Mouse (Mus musculus) hindbrain, embryonic 12.5 days (tissue): ENCODE results near the gene E130208F15Rik. TPM values are rescaled to one million over a fixed set of nuclear protein-coding genes. Genes with fewer than 3 reads are reported as not detected.
A peak's percentile ranks its signal among the peaks of the same experiment; 100 is the strongest.

Source experiments
- ATAC-seq: fragments of 200-750 bp; cut with Nextera tagmentation; 2 replicates; pipeline ENCODE4 v1.8.0; 2017; ENCODE audit warnings: moderate TSS enrichment; ENCODE audit not compliant: low FRiP score
- H3K27ac ChIP-seq: fragments of 300-500 bp; sonication (generic); 2 replicates; pipeline ENCODE4 v1.5.1; 2016; ENCODE audit warnings: mild to moderate bottlenecking
- H3K27me3 ChIP-seq: fragments of 300-500 bp; sonication (generic); 2 replicates; pipeline ENCODE4 v1.6.1; 2016; ENCODE audit warnings: mild to moderate bottlenecking
- H3K36me3 ChIP-seq: fragments of 300-500 bp; sonication (generic); 2 replicates; pipeline ENCODE4 v1.6.1; 2016; ENCODE audit warnings: mild to moderate bottlenecking
- H3K4me1 ChIP-seq: fragments of 300-500 bp; sonication (generic); 2 replicates; pipeline ENCODE4 v1.6.1; 2016
- H3K4me2 ChIP-seq: fragments of 300-500 bp; sonication (generic); replicated peaks from 2 replicates; pipeline ENCODE4 v1.6.1; 2016; ENCODE audit warnings: mild to moderate bottlenecking
- H3K4me3 ChIP-seq: fragments of 300-500 bp; sonication (generic); 2 replicates; pipeline ENCODE4 v1.5.1; 2016; ENCODE audit warnings: mild to moderate bottlenecking
- H3K9ac ChIP-seq: fragments of 300-500 bp; sonication (generic); 2 replicates; pipeline ENCODE4 v1.6.1; 2016; ENCODE audit warnings: mild to moderate bottlenecking, moderate library complexity
- H3K9me3 ChIP-seq: fragments of 300-500 bp; sonication (generic); replicated peaks from 2 replicates; pipeline ENCODE4 v1.6.1; 2016; ENCODE audit warnings: mild to moderate bottlenecking
- WGBS: fragments of 180-500 bp; shearing (Covaris S2); methylation state at CpG from one replicate; pipeline ENCODE4 v1.1.7; 2016; 5-methylcytosine and 5-hydroxymethylcytosine counted together
- polyA plus RNA-seq: library from polyadenylated mRNA; unstranded; fragments of >200 nt; fragmentation: Nextera tagmentation; extraction: Ambion mirVana; gene quantifications from 2 replicates; pipeline ENCODE4 v1.2.1, GENCODE M21; 2016

Gene E130208F15Rik
- polyA plus RNA-seq, 1 experiment from 2014 or later = 0.49 TPM

GRCm38 (mm10) chr7:30346635-30347379 lies 25.3 kb downstream of the E130208F15Rik start:
- no peak overlapping the region for H3K9ac ChIP-seq
- H3K36me3 ChIP-seq = no peaks in the 10 kb centered on the region
- 30% methylated on average over 21 of the region's 21 CpGs for WGBS
- H3K4me2 ChIP-seq = no peak overlapping the region
- no peaks in the 10 kb centered on the region for H3K4me1 ChIP-seq
- no peaks in the 10 kb centered on the region for H3K9me3 ChIP-seq
- no peak for ATAC-seq
- H3K4me3 ChIP-seq = no peak overlapping the region
- H3K27ac ChIP-seq = no peak overlapping the region
- H3K27me3 ChIP-seq = peaks cover 48% of the 10 kb centered on the region

DNA sequence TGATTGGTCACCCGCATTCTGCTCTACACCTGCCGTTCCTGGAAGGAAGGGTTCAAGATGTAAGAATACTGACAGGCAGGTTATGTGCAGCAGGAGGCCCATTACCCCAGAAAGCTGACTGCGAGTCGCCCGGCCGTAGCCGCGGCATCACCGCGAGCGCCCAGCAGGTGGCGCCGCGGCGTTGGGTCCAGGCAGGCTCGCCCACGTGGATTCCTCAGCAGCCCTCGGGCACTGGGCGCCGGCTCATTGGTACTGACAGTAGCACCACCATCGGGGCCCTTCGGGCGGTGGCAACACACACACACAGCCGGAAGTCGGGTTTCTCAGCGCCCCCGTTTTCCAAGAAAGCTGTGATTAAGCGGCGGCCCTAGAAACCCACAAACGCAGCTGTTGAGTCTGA lies 26.3 kb downstream of the E130208F15Rik start:
- ATAC-seq = peak; percentile 71
- Histone ChIP-seq H3K4me1 (no peaks in the 10 kb centered on the region), H3K36me3 (no peaks in the 10 kb centered on the region), H3K27me3 (peaks cover 48% of the 10 kb centered on the region), H3K9me3 (no peaks in the 10 kb centered on the region), H3K9ac (no peak overlapping the region), H3K4me2 (peak overlapping the region; percentile 33), H3K27ac (no peak overlapping the region), H3K4me3 (no peak overlapping the region)
- 2% methylated on average over 30 of the region's 30 CpGs for WGBS

- H3K4me1 ChIP-seq = peaks cover 17% of the 10 kb centered on the region
- H3K9me3 ChIP-seq = no peaks in the 10 kb centered on the region
- no peak overlapping the region for H3K4me3 ChIP-seq
- H3K27ac ChIP-seq = no peak overlapping the region
- no peak overlapping the region for H3K4me2 ChIP-seq
- WGBS = 16% methylated on average over 6 of the region's 6 CpGs
- H3K36me3 ChIP-seq = peaks cover 18% of the 10 kb centered on the region
- H3K9ac ChIP-seq = no peak overlapping the region
- peaks cover 24% of the 10 kb centered on the region for H3K27me3 ChIP-seq
- ATAC-seq = peak; percentile 58
Measured at GRCm38 (mm10) chr7:30353279-30353822, 31.8 kb downstream of the E130208F15Rik start.

- no peak for ATAC-seq
- Histone ChIP-seq H3K9me3 (no peaks in the 10 kb centered on the region), H3K9ac (no peak overlapping the region; the same call in 1 of the 2 replicates), H3K27me3 (peaks cover 18% of the 10 kb centered on the region), H3K4me3 (no peak overlapping the region), H3K4me1 (peaks cover 19% of the 10 kb centered on the region), H3K4me2 (no peak overlapping the region), H3K27ac (no peak overlapping the region), H3K36me3 (peaks cover 18% of the 10 kb centered on the region)
- 80% methylated on average over 4 of the region's 4 CpGs for WGBS
Measured at GRCm38 (mm10) chr7:30354059-30354458, 32.5 kb downstream of the E130208F15Rik start.

DNA sequence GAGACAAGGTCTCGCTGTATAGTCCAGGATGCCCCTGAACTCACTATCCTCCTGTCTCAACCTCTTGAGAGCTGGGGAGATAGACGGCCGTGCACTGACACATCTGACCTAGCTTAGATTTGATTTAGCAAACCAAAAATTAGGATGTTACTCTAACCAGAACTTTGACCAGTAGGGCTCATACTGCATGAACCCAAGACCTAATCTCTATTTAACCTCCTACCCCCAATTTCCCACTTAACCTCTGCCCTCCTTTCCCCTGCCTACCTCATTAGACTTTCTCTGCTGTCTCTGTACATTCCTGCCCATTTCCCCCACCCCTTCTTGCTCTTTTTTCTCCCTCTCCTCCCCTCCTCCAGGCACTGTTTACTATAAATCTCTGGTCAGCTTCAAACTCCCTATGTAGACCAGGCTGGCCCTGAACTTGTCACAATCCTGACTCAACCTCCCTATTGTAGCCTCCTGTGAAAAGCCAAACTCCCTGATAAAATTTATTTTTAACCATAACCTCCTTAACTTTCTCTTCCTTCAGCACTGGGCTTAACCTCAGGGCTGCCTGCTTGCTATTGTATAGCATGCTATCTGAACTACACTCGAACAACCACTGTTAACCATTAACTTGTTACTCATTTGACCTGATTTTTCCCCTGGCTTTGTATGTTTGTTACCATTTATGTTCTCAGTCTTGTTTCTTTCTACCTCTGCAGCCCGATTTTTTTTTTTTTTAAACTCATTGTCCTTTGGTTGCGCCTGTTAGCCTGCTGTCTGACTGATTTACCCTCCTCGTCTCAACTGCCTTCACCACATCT lies 37.0 kb downstream of the E130208F15Rik start:
- Histone ChIP-seq H3K27ac (no peak overlapping the region), H3K4me2 (peak overlapping the region; percentile 43; the same call in 1 of the 2 replicates), H3K9me3 (no peaks in the 10 kb centered on the region), H3K4me3 (no peak overlapping the region), H3K36me3 (peaks cover 34% of the 10 kb centered on the region), H3K4me1 (peaks cover 56% of the 10 kb centered on the region), H3K9ac (0 out of 2 replicates have a peak overlapping the region, but pooled peaks have one; percentile 18), H3K27me3 (no peaks in the 10 kb centered on the region)
- WGBS = 68% methylated on average over 7 of the region's 7 CpGs
- ATAC-seq = no peak

DNA sequence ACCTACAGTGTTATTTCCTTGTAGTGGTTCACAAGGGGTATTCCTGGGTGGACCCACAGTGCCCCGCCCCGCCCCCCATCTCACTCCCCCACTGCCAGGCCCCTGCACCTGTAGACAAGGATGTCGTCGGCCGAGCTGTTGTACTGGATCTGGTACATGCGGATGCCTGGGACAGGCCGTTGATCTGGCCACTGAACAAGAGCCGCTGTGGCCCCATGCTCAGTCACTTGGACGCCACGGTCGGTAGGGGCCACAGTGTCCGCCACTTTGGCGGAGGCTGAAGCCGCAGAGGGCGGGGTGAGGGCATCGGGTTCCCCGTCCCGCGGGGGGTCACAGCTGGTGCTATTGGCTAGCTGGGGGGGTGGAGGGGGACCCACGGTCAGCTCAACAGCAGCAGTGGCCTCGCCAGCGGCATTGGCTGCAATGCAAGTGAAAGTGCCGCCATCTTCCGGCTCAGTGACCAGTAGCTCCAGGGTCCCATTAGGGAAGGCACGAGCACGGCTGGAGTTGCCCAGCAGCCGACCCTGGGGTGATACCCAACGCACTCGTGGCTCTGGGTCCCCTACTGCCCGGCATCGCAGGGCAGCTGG lies 37.8 kb downstream of the E130208F15Rik start:
- WGBS = 67% methylated on average over 31 of the region's 31 CpGs
- no peak for ATAC-seq
- H3K36me3 ChIP-seq = peaks cover 34% of the 10 kb centered on the region
- no peak overlapping the region for H3K27ac ChIP-seq
- H3K27me3 ChIP-seq = peaks cover 5% of the 10 kb centered on the region
- peaks cover 51% of the 10 kb centered on the region for H3K4me1 ChIP-seq
- H3K9ac ChIP-seq = 0 out of 2 replicates have a peak overlapping the region, but pooled peaks have one; percentile 18
- peak overlapping the region; percentile 43 for H3K4me2 ChIP-seq
- no peaks in the 10 kb centered on the region for H3K9me3 ChIP-seq
- H3K4me3 ChIP-seq = peak overlapping the region; percentile 3; the same call in 1 of the 2 replicates

- no peak overlapping the region for H3K27ac ChIP-seq
- H3K27me3 ChIP-seq = peaks cover 10% of the 10 kb centered on the region
- H3K9ac ChIP-seq = no peak overlapping the region
- no peak for ATAC-seq
- no peak overlapping the region for H3K4me3 ChIP-seq
- peak overlapping the region; percentile 86; the same call in 1 of the 2 replicates for H3K4me2 ChIP-seq
- peaks cover 47% of the 10 kb centered on the region for H3K4me1 ChIP-seq
- no peaks in the 10 kb centered on the region for H3K9me3 ChIP-seq
- peaks cover 28% of the 10 kb centered on the region for H3K36me3 ChIP-seq
- 92% methylated on average over 17 of the region's 17 CpGs for WGBS
Measured at GRCm38 (mm10) chr7:30360028-30360427, 38.5 kb downstream of the E130208F15Rik start.

- Histone ChIP-seq H3K27me3 (peaks cover 13% of the 10 kb centered on the region), H3K4me1 (peaks cover 46% of the 10 kb centered on the region), H3K9me3 (no peaks in the 10 kb centered on the region), H3K27ac (peak within 1 kb of the TSS; percentile 30; the same call in 1 of the 2 replicates), H3K9ac (peak within 1 kb of the TSS; percentile 97), H3K4me3 (peak within 1 kb of the TSS; percentile 84), H3K36me3 (peaks cover 16% of the 10 kb centered on the region), H3K4me2 (peak within 1 kb of the TSS; percentile 86)
- 2% methylated on average over 42 of the region's 55 CpGs for WGBS
- ATAC-seq = peak; percentile 77
Measured at GRCm38 (mm10) chr7:30362652-30363343, 41.3 kb downstream of the E130208F15Rik start, which contains the start of gene Lrfn3. Lrfn3 (minus strand) TSS chr7:30362772.

- Histone ChIP-seq H3K4me3 (peak overlapping the region; percentile 84), H3K4me2 (peak overlapping the region; percentile 86), H3K36me3 (peaks cover 16% of the 10 kb centered on the region), H3K4me1 (peaks cover 41% of the 10 kb centered on the region), H3K9me3 (no peaks in the 10 kb centered on the region), H3K9ac (peak overlapping the region; percentile 97), H3K27me3 (peaks cover 13% of the 10 kb centered on the region), H3K27ac (no peak overlapping the region)
- WGBS = 68% methylated on average over 6 of the region's 6 CpGs
- ATAC-seq = peak; percentile 31; the same call in 1 of the 2 replicates
Measured at GRCm38 (mm10) chr7:30363344-30363738, 41.8 kb downstream of the E130208F15Rik start.

DNA sequence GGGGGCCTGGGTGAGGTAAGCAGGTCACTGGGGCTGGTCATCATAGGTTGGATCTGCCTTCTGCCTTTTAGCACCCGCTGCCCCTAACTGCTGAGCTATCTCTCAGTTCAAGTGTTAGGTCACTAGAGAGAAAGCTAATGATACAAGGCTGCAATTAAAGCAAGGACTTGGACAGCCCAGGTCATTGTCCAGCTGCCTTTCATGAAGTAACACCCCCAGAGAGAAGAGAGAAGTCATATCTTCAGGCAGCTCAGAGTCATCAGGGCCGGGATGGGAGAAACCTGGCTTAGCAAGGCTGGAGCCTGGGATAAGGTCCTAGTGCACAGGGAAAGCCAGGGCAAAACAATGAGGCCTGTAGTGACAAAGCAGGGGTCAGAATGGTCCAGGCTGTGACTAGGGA lies 45.9 kb downstream of the E130208F15Rik start:
- Histone ChIP-seq H3K9ac (no peak overlapping the region), H3K4me3 (no peak overlapping the region), H3K9me3 (no peaks in the 10 kb centered on the region), H3K36me3 (no peaks in the 10 kb centered on the region), H3K27me3 (peaks cover 13% of the 10 kb centered on the region), H3K4me1 (peaks cover 6% of the 10 kb centered on the region), H3K27ac (no peak overlapping the region), H3K4me2 (no peak overlapping the region)
- WGBS = 77% methylated on average over 2 of the region's 2 CpGs
- ATAC-seq = no peak
